Mouse (Mus musculus) cerebellum, adult 11-12 months (tissue): Measurements from ENCODE around the gene Dhrs2.

Experiments used
- DNase-seq: peaks from one replicate; pipeline ENCODE4 v3.0.0; 2022

The Dhrs2 gene

GRCm38 (mm10) chr14:55221707-55222106 is at the start of gene Dhrs2:
Gene Dhrs2 (plus strand): TSS chr14:55222007.
- no peak for DNase-seq

GRCm38 (mm10) chr14:55174164-55174563 is 47.6 kb upstream of the Dhrs2 start:
- DNase-seq = no peak

DNA sequence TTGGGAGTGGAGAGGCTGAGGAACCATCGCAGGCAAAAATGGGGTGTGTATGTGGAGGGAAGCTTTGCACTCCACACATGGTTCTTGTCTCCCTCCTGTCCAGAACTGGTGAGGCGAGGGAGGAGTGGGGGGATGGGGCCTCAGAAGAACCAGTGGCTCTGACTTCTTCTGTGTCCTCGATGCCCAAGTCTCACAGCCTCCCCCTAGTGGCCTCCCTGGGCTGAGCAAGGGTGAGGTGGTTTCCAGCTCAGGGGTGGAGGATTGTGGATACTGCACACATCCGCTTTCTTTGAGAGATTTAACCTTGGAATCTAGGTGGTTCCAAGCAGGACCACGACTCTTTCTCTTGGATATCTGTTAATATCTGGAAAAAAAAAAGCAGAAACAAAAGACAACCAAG is 44.5 kb upstream of the Dhrs2 start:
- DNase-seq = peak; percentile 76

GRCm38 (mm10) chr14:55180951-55181350 is 40.9 kb upstream of the Dhrs2 start:
- DNase-seq = no peak

DNA sequence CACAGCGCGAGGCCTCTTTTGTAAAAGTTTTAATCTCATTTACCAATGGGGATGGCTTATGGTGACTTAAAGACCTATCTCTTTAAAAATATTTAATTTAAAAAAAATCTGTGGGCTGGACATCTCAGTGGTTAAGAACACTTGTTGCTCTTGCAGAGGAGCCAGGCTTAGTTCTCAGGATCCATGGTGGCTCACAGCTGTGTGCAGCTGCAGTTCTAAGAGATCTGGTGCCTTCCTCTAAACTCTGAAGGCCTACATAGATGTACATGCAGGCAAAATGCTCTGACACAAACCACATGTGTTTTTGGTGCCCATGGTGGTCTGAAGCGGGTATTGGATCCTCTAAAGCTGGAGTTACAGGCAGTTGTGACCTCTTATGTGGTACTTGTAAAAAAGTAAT is 38.6 kb upstream of the Dhrs2 start:
- DNase-seq = no peak

GRCm38 (mm10) chr14:55184640-55185145 is 37.1 kb upstream of the Dhrs2 start:
- DNase-seq = no peak

DNA sequence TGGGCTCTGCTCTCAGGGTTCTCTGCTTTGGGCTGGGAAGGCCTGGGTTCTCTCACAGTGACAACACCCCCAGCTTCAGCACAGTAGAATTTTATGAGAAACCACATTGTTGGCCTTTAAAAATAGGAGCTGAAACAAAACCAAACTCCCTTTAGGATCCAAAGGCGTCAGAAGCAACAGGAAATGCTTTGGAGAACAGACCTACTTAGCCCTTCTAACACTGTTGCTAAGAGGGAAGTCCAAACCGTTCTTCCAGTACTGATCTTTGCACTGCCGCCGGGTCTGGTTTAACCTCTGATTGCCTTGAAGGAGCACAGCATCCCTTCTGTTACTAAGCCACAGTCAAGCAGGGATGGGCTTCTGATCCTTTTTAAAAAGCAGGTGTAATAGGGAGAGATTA is 33.3 kb upstream of the Dhrs2 start:
- DNase-seq = no peak

GRCm38 (mm10) chr14:55189351-55189769 is 32.4 kb upstream of the Dhrs2 start:
- DNase-seq = no peak

GRCm38 (mm10) chr14:55193354-55193753 is 28.5 kb upstream of the Dhrs2 start:
- no peak for DNase-seq

GRCm38 (mm10) chr14:55193876-55194635 is 27.8 kb upstream of the Dhrs2 start:
- no peak for DNase-seq

DNA sequence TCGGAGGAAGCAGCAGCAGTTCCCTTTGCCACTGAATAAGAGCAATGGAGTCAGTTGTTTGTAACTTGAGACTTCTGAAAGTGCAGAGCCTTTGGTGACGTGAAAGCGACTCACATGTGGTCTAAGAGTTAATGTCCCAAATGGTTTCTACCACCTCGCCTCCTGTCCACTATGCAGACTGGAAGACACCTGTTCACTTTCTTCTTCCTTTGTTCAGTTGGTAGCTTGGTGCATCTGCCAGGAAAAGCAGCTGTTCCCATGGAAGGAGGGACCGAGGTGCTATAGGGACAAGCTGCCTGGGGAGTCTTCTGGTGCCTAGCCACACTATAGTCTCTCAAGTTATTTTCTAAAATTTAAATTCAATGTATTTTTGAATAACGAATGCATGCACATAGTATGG is 27.0 kb upstream of the Dhrs2 start:
- DNase-seq = no peak

GRCm38 (mm10) chr14:55197121-55197520 is 24.7 kb upstream of the Dhrs2 start:
- no peak for DNase-seq

- no peak for DNase-seq
Observed at GRCm38 (mm10) chr14:55198187-55198586, 23.6 kb upstream of the Dhrs2 start.

- DNase-seq = no peak
Observed at GRCm38 (mm10) chr14:55204544-55204943, 17.3 kb upstream of the Dhrs2 start.

GRCm38 (mm10) chr14:55205045-55205750 is 16.6 kb upstream of the Dhrs2 start:
- no peak for DNase-seq

DNA sequence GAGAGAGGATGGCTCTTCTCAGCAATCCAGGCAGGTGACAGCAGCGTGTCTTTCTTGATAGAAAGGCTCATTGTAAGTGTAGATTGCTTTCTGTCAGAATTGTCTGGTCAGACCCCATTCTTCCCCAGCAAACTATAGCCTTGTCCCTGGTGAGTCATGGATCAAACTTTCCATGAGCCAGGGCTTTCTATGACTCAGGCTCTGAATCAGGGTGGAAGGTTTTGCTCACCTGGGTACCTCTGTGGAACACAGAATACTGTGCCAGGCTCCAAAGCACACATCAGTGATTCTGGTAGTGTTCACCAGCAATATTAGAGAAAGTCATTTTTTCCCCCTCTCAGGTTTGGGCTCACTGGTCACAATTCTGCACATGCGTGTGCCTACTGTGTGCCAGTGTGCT is 13.5 kb upstream of the Dhrs2 start:
- no peak for DNase-seq

DNA sequence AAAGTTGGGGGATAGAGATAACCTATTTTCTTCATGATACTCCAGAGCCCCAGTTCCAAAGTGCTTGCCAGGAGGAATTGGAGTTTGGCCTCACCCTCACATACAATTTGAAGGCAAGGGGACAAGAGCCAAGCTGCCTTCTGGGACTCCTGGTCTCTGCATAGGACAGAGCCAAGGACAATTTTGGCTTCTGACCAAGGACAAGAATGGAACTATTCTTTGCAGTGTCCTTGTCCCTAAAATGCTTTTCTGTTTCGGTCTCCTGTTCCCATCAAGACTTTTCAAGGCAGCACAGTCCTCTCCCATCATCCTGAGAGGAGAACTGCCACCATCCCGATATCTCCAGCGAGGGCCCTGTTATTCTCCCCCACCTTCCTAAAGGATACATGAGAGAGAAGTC is 8.2 kb upstream of the Dhrs2 start:
- peak; percentile 7 for DNase-seq

DNA sequence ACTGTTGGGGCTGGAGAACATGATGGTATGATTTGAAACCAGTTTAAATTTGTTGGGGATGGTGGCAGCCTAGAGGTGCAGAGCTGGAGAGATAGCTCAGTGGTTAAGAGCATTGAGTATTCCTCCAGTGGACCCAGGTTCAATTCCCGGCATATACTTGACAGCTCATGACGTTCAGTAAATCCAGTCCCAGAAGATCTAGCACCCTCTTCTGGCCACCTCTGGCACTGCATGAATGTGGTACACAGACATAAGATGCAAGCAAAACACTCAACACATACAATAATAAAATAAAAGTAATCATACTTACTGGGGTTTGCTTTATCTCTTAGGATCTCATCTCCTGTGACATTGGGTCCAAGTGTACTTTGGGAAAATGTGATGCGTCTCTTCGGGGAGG is 7.3 kb upstream of the Dhrs2 start:
- peak; percentile 30 for DNase-seq

GRCm38 (mm10) chr14:55223172-55223571 is 1.4 kb downstream of the Dhrs2 start:
- peak; percentile 7 for DNase-seq

GRCm38 (mm10) chr14:55234639-55235038 is 12.8 kb downstream of the Dhrs2 start:
- DNase-seq = no peak

- DNase-seq = no peak
Observed at GRCm38 (mm10) chr14:55236685-55237084, 14.9 kb downstream of the Dhrs2 start.

DNA sequence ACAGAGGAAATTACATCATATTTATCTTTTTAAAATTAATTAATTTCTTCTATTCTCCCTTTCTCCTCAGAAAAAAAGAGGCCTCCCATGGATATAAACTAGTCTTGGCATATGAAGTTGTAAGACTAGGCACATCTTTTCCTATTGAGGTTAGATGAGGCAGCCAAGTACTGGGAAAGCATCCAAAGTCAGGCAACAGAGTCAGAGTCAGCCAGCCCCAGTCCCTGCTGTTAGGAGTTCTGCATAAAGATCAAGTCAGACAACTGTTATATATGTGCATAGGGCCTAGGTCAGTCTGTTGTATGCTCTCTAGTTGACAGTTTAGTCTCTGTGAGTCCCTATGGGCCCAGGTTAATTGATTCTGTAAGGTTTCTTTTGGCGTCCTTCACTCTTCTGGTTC is 20.9 kb downstream of the Dhrs2 start:
- peak; percentile 45 for DNase-seq

DNA sequence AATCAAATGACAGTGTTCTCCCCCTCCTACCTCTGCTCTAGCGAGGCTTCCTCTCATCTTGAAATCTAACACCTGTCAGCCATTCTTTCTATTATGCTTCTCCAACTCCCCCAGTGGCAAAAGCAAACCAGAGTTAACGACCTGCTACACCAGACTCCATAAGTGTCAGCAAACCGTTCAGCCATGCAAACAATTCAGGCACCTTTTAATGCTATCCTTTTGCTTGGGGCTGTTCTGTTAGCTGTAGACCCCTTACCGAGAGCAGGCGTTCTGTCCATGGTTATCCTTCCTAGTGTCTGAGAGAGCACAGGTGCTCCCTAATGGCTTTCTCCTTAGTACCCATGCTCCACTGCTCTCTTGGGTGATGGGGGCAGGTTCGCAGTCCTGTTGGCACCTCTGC is 25.4 kb downstream of the Dhrs2 start:
- DNase-seq = no peak

DNA sequence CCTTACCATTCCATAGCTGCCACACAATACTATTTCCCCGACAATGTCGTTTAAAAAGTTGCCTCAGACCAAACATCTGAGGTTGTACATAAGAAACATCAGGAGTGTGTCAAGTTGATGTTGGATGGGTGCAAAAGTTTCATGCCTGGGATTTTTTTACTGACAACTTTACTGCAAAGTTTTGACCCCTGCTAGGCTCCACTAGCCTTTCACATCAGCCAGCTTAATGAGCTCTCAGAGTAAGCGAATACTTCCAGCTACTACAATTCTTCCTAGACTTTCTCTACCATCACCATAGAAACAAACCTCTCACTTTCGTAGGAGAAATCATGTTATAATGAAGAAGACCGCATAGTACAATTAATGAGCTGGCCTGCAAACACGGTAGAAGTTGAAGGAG is 26.5 kb downstream of the Dhrs2 start:
- DNase-seq = no peak
